Comparison of ENCODE assay signal across 23 mouse cellular contexts in the genomic region with DNA sequence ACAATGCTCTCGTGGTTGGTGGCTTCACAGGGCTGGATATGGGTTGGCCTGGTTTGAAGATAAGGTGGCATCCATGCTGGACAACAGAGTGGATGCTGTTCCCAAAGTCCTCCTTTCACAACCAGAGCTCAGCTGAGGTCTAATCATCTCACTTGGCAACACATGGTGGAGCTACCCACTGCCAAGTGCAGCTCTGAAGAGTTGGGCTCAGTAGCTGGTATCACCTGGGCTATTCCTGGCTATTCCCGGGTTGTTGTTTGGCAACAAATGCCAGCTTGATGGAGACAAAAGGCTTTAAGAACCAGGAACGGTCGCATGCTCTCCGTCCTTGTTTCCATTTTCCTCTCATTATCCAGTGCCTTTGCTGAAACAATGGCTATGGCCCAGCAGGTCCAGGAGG. TPM values are rescaled to one million over a fixed set of nuclear protein-coding genes. Genes with fewer than 3 reads are reported as not detected.
A peak's percentile ranks its signal among the peaks of the same experiment; 100 is the strongest.
DNase-seq lines count a peak whose midpoint lies in the region; ATAC-seq and TF ChIP-seq lines count a peak whose summit lies in the region.
"Had no signal": no experiment of that assay in that cellular context is flagged by ENCODE, and none has a peak within 500 bp of the region (broad histone marks: within the 10 kb centered on the region; RNA-seq: fewer than 3 reads in every experiment).

No protein-coding gene starts in this region.

- TF ChIP-seq CTCF in liver, postnatal 0 days (IDR thresholded peaks at IDR 0.05; ENCODE audit: low read depth) = no peak

- no peaks in the 10 kb centered on the region for H3K4me1 ChIP-seq in forebrain, embryonic 11.5 days (replicated peaks; ENCODE audit: control insufficient read depth, insufficient read depth, low read length)
- no peaks in the 10 kb centered on the region for H3K4me1 ChIP-seq in forebrain, embryonic 15.5 days
- no peaks in the 10 kb centered on the region for H3K4me1 ChIP-seq in liver, embryonic 11.5 days (replicated peaks; ENCODE audit: control insufficient read depth, insufficient read depth, low read length)
- H3K4me1 ChIP-seq in liver, postnatal 0 days (ENCODE audit: insufficient read depth) = no peaks in the 10 kb centered on the region
- peaks cover 2% of the 10 kb centered on the region; the same call in 1 of the 2 replicates for H3K4me1 ChIP-seq in midbrain, embryonic 11.5 days (ENCODE audit: control insufficient read depth, insufficient read depth, low read length)
- H3K4me1 ChIP-seq: neural tube, embryonic 13.5 days had no signal

- no peak for ATAC-seq in forebrain, embryonic 11.5 days (replicated peaks; ENCODE audit: low FRiP score)
- ATAC-seq in forebrain, embryonic 15.5 days (replicated peaks) = no peak
- ATAC-seq in liver, embryonic 11.5 days (replicated peaks; ENCODE audit: low FRiP score) = no peak
- no peak for ATAC-seq in liver, postnatal 0 days
- no peak for ATAC-seq in midbrain, embryonic 11.5 days (ENCODE audit: low FRiP score)
- ATAC-seq: inflammation-experienced regulatory T-cells, adult 6 months; lung, postnatal 0 days; midbrain, embryonic 16.5 days had no signal

- DNase-seq in forebrain, embryonic 11.5 days (ENCODE audit: low spot score) = peak; percentile 42
- DNase-seq in liver, embryonic 11.5 days (ENCODE audit: low spot score) = peak; percentile 10
- no peak for DNase-seq in liver, postnatal 0 days
- peak; percentile 46 for DNase-seq in cerebellum, adult 9-11 months
- peak; percentile 19 to 37 for DNase-seq in heart, postnatal 36 days
- DNase-seq in layer of hippocampus, adult 9-11 months = no peak
- DNase-seq in midbrain, embryonic 11.5 days (ENCODE audit: low spot score, missing footprints) = no peak
- DNase-seq: adrenal gland, adult 2 months; kidney, adult 8-10 months; kidney, postnatal 10 days; liver had no signal

- no peaks in the 10 kb centered on the region for H3K9me3 ChIP-seq in forebrain, embryonic 11.5 days (ENCODE audit: control insufficient read depth, low read length)
- H3K9me3 ChIP-seq in forebrain, embryonic 15.5 days = no peaks in the 10 kb centered on the region
- no peaks in the 10 kb centered on the region for H3K9me3 ChIP-seq in liver, embryonic 11.5 days (ENCODE audit: control insufficient read depth, low read length)
- H3K9me3 ChIP-seq in liver, postnatal 0 days (ENCODE audit: low read length) = no peaks in the 10 kb centered on the region
- H3K9me3 ChIP-seq in midbrain, embryonic 11.5 days (ENCODE audit: control insufficient read depth, low read length) = no peaks in the 10 kb centered on the region
- H3K9me3 ChIP-seq: embryonic facial prominence, embryonic 15.5 days; limb, embryonic 10.5 days; neural tube, embryonic 13.5 days had no signal

- no peak overlapping the region for H3K4me2 ChIP-seq in forebrain, embryonic 11.5 days (ENCODE audit: low read depth, low read length, severe bottlenecking)
- no peak overlapping the region for H3K4me2 ChIP-seq in forebrain, embryonic 15.5 days (replicated peaks)
- no peak overlapping the region for H3K4me2 ChIP-seq in liver, embryonic 11.5 days
- H3K4me2 ChIP-seq in liver, postnatal 0 days (ENCODE audit: low read depth, low read length) = no peak overlapping the region
- no peak overlapping the region for H3K4me2 ChIP-seq in midbrain, embryonic 11.5 days
- H3K4me2 ChIP-seq: embryonic facial prominence, embryonic 15.5 days; hindbrain, embryonic 14.5 days; neural tube, embryonic 13.5 days had no signal

- H3K27ac ChIP-seq in forebrain, embryonic 11.5 days (ENCODE audit: low read depth, low read length) = no peak overlapping the region
- H3K27ac ChIP-seq in forebrain, embryonic 15.5 days (replicated peaks) = no peak overlapping the region
- no peak overlapping the region for H3K27ac ChIP-seq in liver, embryonic 11.5 days (ENCODE audit: low read depth, low read length)
- no peak overlapping the region for H3K27ac ChIP-seq in liver, postnatal 0 days (ENCODE audit: low read depth)
- no peak overlapping the region for H3K27ac ChIP-seq in midbrain, embryonic 11.5 days (ENCODE audit: low read depth, low read length)
- H3K27ac ChIP-seq: embryonic facial prominence, embryonic 15.5 days; hindbrain, embryonic 14.5 days; limb, embryonic 10.5 days; macrophage; neural tube, embryonic 13.5 days; stomach, postnatal 0 days had no signal

- no peaks in the 10 kb centered on the region for H3K27me3 ChIP-seq in forebrain, embryonic 11.5 days (ENCODE audit: control insufficient read depth, insufficient read depth, low read length)
- H3K27me3 ChIP-seq in forebrain, embryonic 15.5 days = no peaks in the 10 kb centered on the region
- H3K27me3 ChIP-seq in liver, embryonic 11.5 days (replicated peaks; ENCODE audit: control insufficient read depth, insufficient read depth, low read length) = no peaks in the 10 kb centered on the region
- no peaks in the 10 kb centered on the region for H3K27me3 ChIP-seq in liver, postnatal 0 days (ENCODE audit: insufficient read depth, low read length)
- H3K27me3 ChIP-seq in midbrain, embryonic 11.5 days (ENCODE audit: control insufficient read depth, insufficient read depth, low read length) = no peaks in the 10 kb centered on the region
- H3K27me3 ChIP-seq: embryonic facial prominence, embryonic 15.5 days; neural tube, embryonic 13.5 days; Patski had no signal

- 63% methylated on average over 5 of the region's 5 CpGs for WGBS in forebrain, embryonic 11.5 days
- WGBS in forebrain, embryonic 15.5 days = 38% methylated on average over 5 of the region's 5 CpGs
- 77% methylated on average over 5 of the region's 5 CpGs for WGBS in liver, embryonic 11.5 days
- WGBS in liver, postnatal 0 days (ENCODE audit: insufficient replicate concordance) = 67% methylated on average over 5 of the region's 5 CpGs
- WGBS in midbrain, embryonic 11.5 days = 90% methylated on average over 5 of the region's 5 CpGs

- TF ChIP-seq EP300 in liver, postnatal 0 days (IDR thresholded peaks at IDR 0.05; ENCODE audit: low read depth) = no peak

- H3K9ac ChIP-seq in forebrain, embryonic 11.5 days (ENCODE audit: low read length) = no peak overlapping the region
- H3K9ac ChIP-seq in forebrain, embryonic 15.5 days (replicated peaks) = no peak overlapping the region
- no peak overlapping the region for H3K9ac ChIP-seq in liver, embryonic 11.5 days (ENCODE audit: low read depth, low read length)
- H3K9ac ChIP-seq in liver, postnatal 0 days (replicated peaks) = no peak overlapping the region
- H3K9ac ChIP-seq in midbrain, embryonic 11.5 days (ENCODE audit: low read length) = no peak overlapping the region
- H3K9ac ChIP-seq: embryonic facial prominence, embryonic 15.5 days; hindbrain, embryonic 14.5 days; neural tube, embryonic 13.5 days had no signal

- intact Hi-C loops in heart, postnatal 36 days (cut with DNase I) = no loop called here

- no peak overlapping the region for H3K4me3 ChIP-seq in forebrain, embryonic 11.5 days (ENCODE audit: low read depth, low read length)
- no peak overlapping the region for H3K4me3 ChIP-seq in forebrain, embryonic 15.5 days
- H3K4me3 ChIP-seq in liver, embryonic 11.5 days (ENCODE audit: low read depth, low read length) = no peak overlapping the region
- H3K4me3 ChIP-seq in liver, postnatal 0 days (ENCODE audit: low read depth, low read length) = no peak overlapping the region
- no peak overlapping the region for H3K4me3 ChIP-seq in midbrain, embryonic 11.5 days (ENCODE audit: low read depth, low read length)
- H3K4me3 ChIP-seq: embryonic facial prominence, embryonic 15.5 days; limb, embryonic 10.5 days; myocyte; neural tube, embryonic 13.5 days had no signal

- no peaks in the 10 kb centered on the region for H3K36me3 ChIP-seq in forebrain, embryonic 11.5 days (ENCODE audit: control insufficient read depth, insufficient read depth, low read length)
- H3K36me3 ChIP-seq in forebrain, embryonic 15.5 days = no peaks in the 10 kb centered on the region
- H3K36me3 ChIP-seq in liver, embryonic 11.5 days (ENCODE audit: control insufficient read depth, insufficient read depth, low read length) = no peaks in the 10 kb centered on the region
- no peaks in the 10 kb centered on the region for H3K36me3 ChIP-seq in liver, postnatal 0 days (replicated peaks; ENCODE audit: insufficient read depth, low read length)
- H3K36me3 ChIP-seq in midbrain, embryonic 11.5 days (ENCODE audit: control insufficient read depth, insufficient read depth, low read length) = no peaks in the 10 kb centered on the region
- H3K36me3 ChIP-seq: embryonic facial prominence, embryonic 15.5 days; limb, embryonic 10.5 days; neural tube, embryonic 13.5 days had no signal

RNA-seq across cellular contexts. Expression of gene Galnt18, which starts 19.2 kb away (rescaled TPM):
- polyA plus RNA-seq in forebrain, embryonic 11.5 days (2014; fragmentation: Nextera tagmentation; extraction: Ambion mirVana) = 4.5 and 4.9 TPM in 2 replicates
- 10.2 and 10.4 TPM in 2 replicates for polyA plus RNA-seq in forebrain, embryonic 15.5 days (2015; fragmentation: Nextera tagmentation; extraction: Ambion mirVana)
- 2.7 and 3.1 TPM in 2 replicates for polyA plus RNA-seq in liver, embryonic 11.5 days (2014; fragmentation: Nextera tagmentation; extraction: Ambion mirVana)
- polyA plus RNA-seq in liver, postnatal 0 days (2015; fragmentation: Nextera tagmentation; extraction: Ambion mirVana) = 1.7 and 1.9 TPM in 2 replicates
- 10 to 100 TPM; 11.5 to 14.2 TPM for total RNA-seq in heart, postnatal 36 days (2021)
- polyA plus RNA-seq in midbrain, embryonic 11.5 days (2014; fragmentation: Nextera tagmentation; extraction: Ambion mirVana) = 4.1 and 4.4 TPM in 2 replicates
- polyA plus RNA-seq: inflammation-experienced regulatory T-cells, adult 6 months; macrophage had no signal

Comparison
In these comparisons a context has a peak if more than half of its experiments do, and no peak if none do; other contexts are left out.
1. DNase-seq: peak in forebrain, embryonic 11.5 days (single experiment), liver, embryonic 11.5 days (single experiment), cerebellum, adult 9-11 months (single experiment) and heart, postnatal 36 days (2 of 2); none in liver, postnatal 0 days (single experiment), layer of hippocampus, adult 9-11 months (single experiment) and midbrain, embryonic 11.5 days (single experiment).